Mouse (Mus musculus): Measurements from ENCODE around the gene Nkx1-1. TPM values are rescaled to one million over a fixed set of nuclear protein-coding genes. Genes with fewer than 3 reads are reported as not detected.

Nkx1-1 gene
- polyA plus RNA-seq, 1 experiment = not detected

GRCm38 (mm10) chr5:33431173-33432005, 2.4 kb downstream of the Nkx1-1 start:
- WGBS = 2% methylated on average over 77 of the region's 77 CpGs
- TF ChIP-seq CTCF (IDR thresholded peaks at IDR 0.05; ENCODE audit: control insufficient read depth, insufficient read depth, low read length) = no peak
- no peak for TF ChIP-seq POLR2A (IDR thresholded peaks at IDR 0.05; ENCODE audit: borderline replicate concordance, control insufficient read depth, low read depth, low read length)
- Histone ChIP-seq H3K4me3 (replicated peaks; ENCODE audit: control insufficient read depth, low read depth, low read length) (no peak overlapping the region), H3K27ac (ENCODE audit: control insufficient read depth, insufficient read depth, low read depth, low read length, poor library complexity) (no peak overlapping the region), H3K4me1 (ENCODE audit: control insufficient read depth, insufficient read depth, low read length) (no peaks in the 10 kb centered on the region)

DNA sequence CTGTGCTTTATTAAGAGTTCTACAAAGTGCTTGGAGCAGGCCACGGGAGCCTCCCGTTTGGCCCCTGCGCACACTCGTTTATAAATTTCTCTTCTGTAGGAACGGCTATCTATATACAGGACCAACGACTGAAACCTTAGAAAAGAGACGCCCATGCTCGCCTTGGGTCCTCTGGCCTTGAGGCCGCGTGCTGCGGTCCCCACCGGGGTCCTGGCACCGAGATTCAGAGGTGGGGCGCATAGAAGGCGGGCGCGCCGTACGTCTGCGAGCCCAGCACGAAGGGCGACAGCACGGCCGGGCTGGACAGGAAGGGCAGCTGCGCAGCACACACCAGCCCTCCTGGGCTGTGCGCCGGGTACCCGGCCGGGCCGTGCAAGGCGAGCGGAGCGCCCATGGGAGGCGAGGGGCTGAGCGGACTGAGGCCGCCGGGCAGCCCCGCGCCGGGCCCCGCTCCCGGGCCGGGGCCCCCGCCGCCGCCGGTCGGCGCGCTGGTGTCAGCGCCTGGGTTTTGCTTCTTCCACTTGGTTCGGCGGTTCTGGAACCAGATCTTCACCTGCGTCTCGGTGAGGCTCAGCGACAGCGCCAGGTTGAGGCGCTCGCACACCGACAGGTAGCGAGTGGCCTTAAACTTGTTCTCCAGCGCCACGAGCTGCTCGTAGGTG, 3.1 kb downstream of the Nkx1-1 start:
- Histone ChIP-seq H3K4me3 (replicated peaks; ENCODE audit: control insufficient read depth, low read depth, low read length) (no peak overlapping the region), H3K27ac (ENCODE audit: control insufficient read depth, insufficient read depth, low read depth, low read length, poor library complexity) (no peak overlapping the region; the same call in 1 of the 2 replicates), H3K4me1 (ENCODE audit: control insufficient read depth, insufficient read depth, low read length) (no peaks in the 10 kb centered on the region)
- TF ChIP-seq POLR2A (IDR thresholded peaks at IDR 0.05; ENCODE audit: borderline replicate concordance, control insufficient read depth, low read depth, low read length) (no peak), CTCF (IDR thresholded peaks at IDR 0.05; ENCODE audit: control insufficient read depth, insufficient read depth, low read length) (no peak)
- 4% methylated on average over 64 of the region's 64 CpGs for WGBS

- Histone ChIP-seq H3K27ac (ENCODE audit: control insufficient read depth, insufficient read depth, low read depth, low read length, poor library complexity) (no peak overlapping the region; the same call in 1 of the 2 replicates), H3K4me1 (ENCODE audit: control insufficient read depth, insufficient read depth, low read length) (no peaks in the 10 kb centered on the region), H3K4me3 (replicated peaks; ENCODE audit: control insufficient read depth, low read depth, low read length) (no peak overlapping the region)
- WGBS = 18% methylated on average over 16 of the region's 16 CpGs
- no peak for TF ChIP-seq CTCF (IDR thresholded peaks at IDR 0.05; ENCODE audit: control insufficient read depth, insufficient read depth, low read length)
- no peak for TF ChIP-seq POLR2A (IDR thresholded peaks at IDR 0.05; ENCODE audit: borderline replicate concordance, control insufficient read depth, low read depth, low read length)
Measured at GRCm38 (mm10) chr5:33430106-33430505, 3.7 kb downstream of the Nkx1-1 start.

GRCm38 (mm10) chr5:33427461-33427860, 6.3 kb downstream of the Nkx1-1 start:
- no peak overlapping the region for H3K4me3 ChIP-seq (replicated peaks; ENCODE audit: control insufficient read depth, low read depth, low read length)
- H3K27ac ChIP-seq (ENCODE audit: control insufficient read depth, insufficient read depth, low read depth, low read length, poor library complexity) = no peak overlapping the region
- no peak for TF ChIP-seq POLR2A (IDR thresholded peaks at IDR 0.05; ENCODE audit: borderline replicate concordance, control insufficient read depth, low read depth, low read length)
- TF ChIP-seq CTCF (IDR thresholded peaks at IDR 0.05; ENCODE audit: control insufficient read depth, insufficient read depth, low read length) = no peak
- H3K4me1 ChIP-seq (ENCODE audit: control insufficient read depth, insufficient read depth, low read length) = no peaks in the 10 kb centered on the region

- 5% methylated on average over 3 of the region's 3 CpGs for WGBS
- H3K4me1 ChIP-seq (ENCODE audit: control insufficient read depth, insufficient read depth, low read length) = no peaks in the 10 kb centered on the region
- H3K27ac ChIP-seq (ENCODE audit: control insufficient read depth, insufficient read depth, low read depth, low read length, poor library complexity) = no peak overlapping the region
- TF ChIP-seq CTCF (IDR thresholded peaks at IDR 0.05; ENCODE audit: control insufficient read depth, insufficient read depth, low read length) (no peak), POLR2A (IDR thresholded peaks at IDR 0.05; ENCODE audit: borderline replicate concordance, control insufficient read depth, low read depth, low read length) (no peak)
- H3K4me3 ChIP-seq (replicated peaks; ENCODE audit: control insufficient read depth, low read depth, low read length) = no peak overlapping the region
Measured at GRCm38 (mm10) chr5:33420313-33420712, 13.5 kb downstream of the Nkx1-1 start.

- Histone ChIP-seq H3K27ac (ENCODE audit: control insufficient read depth, insufficient read depth, low read depth, low read length, poor library complexity) (no peak overlapping the region), H3K4me3 (replicated peaks; ENCODE audit: control insufficient read depth, low read depth, low read length) (no peak overlapping the region), H3K4me1 (ENCODE audit: control insufficient read depth, insufficient read depth, low read length) (no peaks in the 10 kb centered on the region)
- TF ChIP-seq POLR2A (IDR thresholded peaks at IDR 0.05; ENCODE audit: borderline replicate concordance, control insufficient read depth, low read depth, low read length) (no peak), CTCF (IDR thresholded peaks at IDR 0.05; ENCODE audit: control insufficient read depth, insufficient read depth, low read length) (no peak)
- WGBS = 83% methylated on average over 12 of the region's 12 CpGs
Measured at GRCm38 (mm10) chr5:33400819-33401218, 33.0 kb downstream of the Nkx1-1 start.

DNA sequence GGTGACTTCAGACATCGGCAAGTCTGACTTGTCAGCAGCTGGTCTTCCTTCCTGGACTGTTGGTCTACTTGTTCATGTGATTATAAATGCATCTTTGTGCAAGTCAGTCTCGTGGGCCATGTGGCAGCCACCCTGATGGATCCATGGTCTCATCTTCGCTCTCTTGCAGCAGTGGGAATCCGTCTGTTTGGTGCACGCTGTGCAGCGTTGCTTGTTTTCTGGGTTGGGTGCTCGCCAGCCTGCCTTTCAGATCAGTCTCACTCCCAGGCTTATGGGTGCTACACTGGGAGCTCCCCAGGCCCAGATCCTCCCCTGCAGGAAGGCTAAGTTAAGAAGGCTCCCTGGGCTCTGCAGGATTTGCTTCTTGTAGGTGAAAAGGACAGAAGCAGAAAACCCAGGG, 36.9 kb downstream of the Nkx1-1 start:
- no peaks in the 10 kb centered on the region for H3K4me1 ChIP-seq (ENCODE audit: control insufficient read depth, insufficient read depth, low read length)
- TF ChIP-seq POLR2A (IDR thresholded peaks at IDR 0.05; ENCODE audit: borderline replicate concordance, control insufficient read depth, low read depth, low read length) (no peak), CTCF (IDR thresholded peaks at IDR 0.05; ENCODE audit: control insufficient read depth, insufficient read depth, low read length) (no peak)
- no peak overlapping the region for H3K27ac ChIP-seq (ENCODE audit: control insufficient read depth, insufficient read depth, low read depth, low read length, poor library complexity)
- 83% methylated on average over 7 of the region's 7 CpGs for WGBS
- no peak overlapping the region for H3K4me3 ChIP-seq (replicated peaks; ENCODE audit: control insufficient read depth, low read depth, low read length)

DNA sequence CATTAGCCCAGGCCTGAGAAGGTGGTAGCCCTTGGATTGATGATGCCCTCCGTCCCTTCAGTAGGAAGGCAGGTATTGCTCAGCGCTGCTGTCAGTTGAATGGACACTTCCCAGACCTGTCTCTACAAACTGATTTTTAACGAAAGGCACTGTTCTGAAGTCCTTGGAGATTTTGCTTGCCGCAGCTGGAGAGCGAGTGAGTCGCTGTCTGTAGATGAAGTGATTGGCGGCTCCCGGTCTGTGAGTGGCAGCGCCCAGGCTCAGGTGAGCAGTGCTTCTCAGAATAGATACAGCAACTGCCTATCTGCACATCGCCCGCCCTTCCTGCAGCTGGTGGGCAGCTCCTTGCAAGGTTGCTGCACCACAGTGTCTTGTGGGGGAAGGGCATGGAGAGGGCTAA, 38.1 kb downstream of the Nkx1-1 start:
- WGBS = 87% methylated on average over 11 of the region's 11 CpGs
- H3K4me3 ChIP-seq (replicated peaks; ENCODE audit: control insufficient read depth, low read depth, low read length) = no peak overlapping the region
- H3K4me1 ChIP-seq (ENCODE audit: control insufficient read depth, insufficient read depth, low read length) = no peaks in the 10 kb centered on the region
- TF ChIP-seq CTCF (IDR thresholded peaks at IDR 0.05; ENCODE audit: control insufficient read depth, insufficient read depth, low read length) (no peak), POLR2A (IDR thresholded peaks at IDR 0.05; ENCODE audit: borderline replicate concordance, control insufficient read depth, low read depth, low read length) (no peak)
- H3K27ac ChIP-seq (ENCODE audit: control insufficient read depth, insufficient read depth, low read depth, low read length, poor library complexity) = no peak overlapping the region
